Mouse (Mus musculus): ENCODE measurements around the gene Rflna.
A peak's percentile ranks its signal among the peaks of the same experiment; 100 is the strongest.

The Rflna gene

DNA sequence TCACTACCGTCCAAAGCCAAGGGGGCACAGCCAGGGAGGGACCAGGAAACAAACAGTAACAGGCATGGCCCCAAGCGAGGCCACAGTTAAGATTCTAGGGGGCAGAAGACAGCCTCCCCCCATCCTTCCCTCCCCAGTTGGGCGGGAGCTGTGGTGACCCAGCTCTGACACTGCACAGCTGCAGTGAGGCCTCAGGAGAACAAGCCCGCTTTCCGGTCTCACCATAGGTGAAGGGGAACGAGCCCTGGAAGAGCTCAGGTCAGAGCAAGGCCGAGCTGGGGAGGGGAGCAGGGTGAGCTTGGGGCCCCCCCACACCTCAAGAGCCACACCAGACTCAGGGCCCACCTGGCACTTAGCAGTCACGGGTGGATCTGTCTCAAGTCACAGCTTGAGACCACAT is 52.9 kb downstream of the Rflna start:
- no peak for DNase-seq

DNA sequence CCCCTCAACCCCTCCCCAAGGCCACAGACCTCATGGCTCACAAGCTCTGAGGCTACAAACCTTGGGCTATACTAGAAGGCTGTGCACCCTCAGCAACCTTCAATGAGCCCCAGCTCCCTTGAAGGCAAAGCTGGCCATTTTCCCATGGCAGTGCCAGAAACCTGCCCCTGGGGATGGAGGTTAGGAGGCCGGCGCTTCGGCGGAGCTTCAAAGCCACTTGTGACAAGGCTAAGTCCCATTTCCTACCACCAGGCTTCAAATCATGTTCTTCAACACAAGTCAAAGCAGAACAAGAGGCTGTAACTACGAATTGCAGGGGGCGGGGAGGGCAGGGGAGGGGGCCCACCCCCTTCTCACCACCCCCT is 53.3 kb downstream of the Rflna start:
- no peak for DNase-seq

DNA sequence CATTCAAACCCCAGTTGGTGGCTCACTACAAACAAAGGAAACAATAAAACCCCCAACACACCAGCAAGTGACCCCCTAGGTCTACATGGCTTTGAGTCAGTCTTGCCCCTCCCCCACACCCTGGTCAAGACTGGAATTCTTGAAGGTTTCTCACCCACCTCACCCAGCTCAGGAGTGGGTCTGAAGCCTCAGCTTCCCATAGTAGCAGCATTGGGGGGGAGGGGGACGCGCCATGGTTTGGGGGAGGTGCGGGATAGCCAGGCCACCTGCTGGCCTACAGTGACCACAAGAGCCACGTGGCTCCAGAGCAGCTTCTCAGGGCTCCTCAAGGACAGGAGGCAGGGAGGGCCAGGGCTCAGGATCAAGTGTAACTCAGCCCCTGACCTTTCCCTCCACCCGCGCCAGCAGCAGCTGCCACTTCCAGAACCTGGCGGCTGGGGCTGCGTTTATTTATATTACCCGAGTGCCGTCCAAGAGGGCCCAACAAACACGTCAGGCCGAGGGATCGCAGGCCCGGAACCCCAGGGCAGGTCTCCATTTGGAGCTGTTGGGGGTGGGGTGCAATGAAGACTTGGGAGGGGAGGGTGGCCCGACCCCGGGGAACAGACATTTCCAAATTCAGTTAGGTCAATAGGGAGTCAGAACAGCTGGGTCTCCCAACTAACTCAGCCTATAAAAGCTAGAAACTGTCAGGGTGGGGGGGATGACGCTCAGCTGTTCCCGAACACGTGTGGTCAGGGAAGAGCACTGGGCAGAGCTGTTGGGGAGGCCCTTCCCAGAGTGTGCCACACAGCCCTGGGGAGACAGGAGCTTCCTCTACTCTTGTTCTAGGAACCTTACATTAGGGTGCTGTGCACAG is 53.9 kb downstream of the Rflna start:
- DNase-seq: peak; percentile 76

DNA sequence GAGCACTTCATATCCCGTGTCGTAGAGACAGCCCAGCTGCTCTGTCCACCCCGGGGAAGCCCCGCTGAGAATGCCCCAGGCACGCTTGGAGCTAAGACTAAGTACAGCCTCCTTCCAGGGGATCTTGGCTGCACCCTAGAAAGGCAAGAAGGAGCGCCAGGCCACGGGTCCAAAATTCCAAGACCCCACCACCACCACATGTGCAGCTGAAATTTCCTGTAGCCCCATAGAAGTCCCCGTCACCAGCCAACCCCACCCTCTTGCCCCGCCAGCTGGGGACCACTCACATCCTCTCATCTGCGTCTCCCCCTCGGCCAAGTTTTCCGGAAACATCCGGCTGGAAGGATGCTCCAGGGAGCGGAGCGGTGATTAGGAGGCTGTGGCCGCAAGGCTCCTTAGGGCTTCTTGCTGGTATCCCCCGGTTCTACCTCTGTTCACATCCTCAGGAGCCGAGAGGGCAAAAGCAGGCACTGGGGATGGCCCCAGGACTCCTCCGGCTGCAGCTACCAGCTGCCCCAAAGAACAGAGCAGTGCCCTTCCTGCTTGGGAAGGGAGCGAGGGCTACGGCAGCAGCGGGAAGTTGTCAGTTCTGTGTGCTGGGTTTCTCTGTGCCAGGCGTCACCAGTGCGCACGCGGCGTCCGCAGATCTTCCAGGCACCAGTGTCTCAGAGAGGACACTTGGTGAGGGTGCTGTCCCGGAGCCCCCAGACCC is 54.7 kb downstream of the Rflna start:
- no peak for DNase-seq

DNA sequence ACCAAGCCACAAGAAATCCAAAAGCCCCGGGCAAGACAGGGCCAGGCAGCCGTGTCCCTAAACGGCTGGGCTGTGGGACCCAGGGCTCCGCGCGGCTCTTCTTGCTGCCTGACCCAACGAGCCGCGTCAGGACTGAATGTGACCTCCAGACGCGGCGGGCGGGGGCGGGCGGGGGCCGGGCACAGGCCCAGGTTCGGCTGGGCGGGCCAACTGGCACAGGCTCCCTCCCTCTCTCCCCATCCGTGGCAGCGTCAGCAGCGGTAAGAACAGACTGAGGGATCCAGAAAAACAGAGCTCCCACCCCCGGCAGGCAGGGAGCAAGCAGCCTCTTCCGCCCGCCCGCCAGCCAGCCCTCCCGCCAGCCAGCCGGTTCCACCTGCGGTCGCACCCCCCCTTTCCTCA is 55.2 kb downstream of the Rflna start:
- peak; percentile 84 for DNase-seq

All from kidney, adult 11 months (tissue).